Mouse (Mus musculus): ENCODE data around the gene Fhod1. TPM values are rescaled to one million over a fixed set of nuclear protein-coding genes. Genes with fewer than 3 reads are reported as not detected.

Fhod1 gene
- polyA plus RNA-seq, 1 experiment from 2014 or later: 2.1 TPM

DNA sequence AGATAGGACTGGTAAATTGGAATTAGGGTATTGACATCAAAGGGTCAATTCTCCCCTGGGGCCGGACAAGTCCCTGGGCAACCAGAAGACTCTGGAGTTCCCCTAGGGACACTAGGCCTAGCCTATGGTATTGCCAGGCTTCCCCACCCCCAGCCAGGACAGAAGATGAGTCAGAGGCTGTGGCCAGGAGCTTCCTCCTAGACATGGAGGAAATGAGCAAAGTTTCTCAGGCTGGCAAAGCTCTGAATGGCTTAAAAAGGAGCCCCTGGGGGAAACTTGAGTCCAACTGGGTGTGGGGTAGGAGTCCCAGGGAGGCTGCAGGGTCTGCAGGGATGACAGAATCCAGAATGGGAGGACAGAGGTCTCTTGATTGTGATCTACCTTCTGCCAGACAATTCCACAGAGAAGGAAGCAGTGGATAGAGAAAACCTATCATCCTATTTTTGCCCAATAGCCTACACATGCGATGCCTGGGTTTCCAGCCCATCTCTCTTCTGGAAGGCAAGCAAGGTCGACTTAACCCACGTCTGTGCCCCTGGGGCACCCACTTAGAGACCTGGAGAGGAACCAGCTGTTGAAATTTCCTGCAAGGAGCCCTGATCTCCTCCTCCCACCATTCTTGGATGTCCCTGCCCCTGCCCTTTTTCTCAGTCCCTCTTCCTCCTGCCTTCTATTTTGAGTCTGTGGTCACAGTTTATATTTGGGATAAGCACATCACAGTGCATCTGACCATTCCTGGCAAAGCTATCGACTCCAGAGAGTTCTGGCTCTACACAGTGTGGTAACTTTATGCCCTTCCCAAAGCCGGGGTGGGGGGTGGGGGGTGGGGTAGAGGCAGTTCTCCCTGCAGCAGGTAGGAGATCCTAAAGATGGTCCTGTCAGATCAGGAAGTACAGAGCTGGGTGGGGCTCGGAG is 2.4 kb downstream of the Fhod1 start:
- DNase-seq (ENCODE audit: extremely low spot score, low spot score): no peak
- Histone ChIP-seq H3K27ac (0 out of 2 replicates have a peak overlapping the region, but pooled peaks have one; percentile 8), H3K4me1 (peaks cover 66% of the 10 kb centered on the region), H3K9me3 (no peaks in the 10 kb centered on the region), H3K4me3 (peak overlapping the region; percentile 83; the same call in 1 of the 2 replicates), H3K27me3 (ENCODE audit: poor library complexity, severe bottlenecking) (peaks cover 16% of the 10 kb centered on the region), H3K36me3 (replicated peaks) (0 out of 2 replicates have a peak, but pooled peaks cover 4% of the 10 kb centered on the region)
- WGBS: 68% methylated on average over 7 of the region's 7 CpGs

DNA sequence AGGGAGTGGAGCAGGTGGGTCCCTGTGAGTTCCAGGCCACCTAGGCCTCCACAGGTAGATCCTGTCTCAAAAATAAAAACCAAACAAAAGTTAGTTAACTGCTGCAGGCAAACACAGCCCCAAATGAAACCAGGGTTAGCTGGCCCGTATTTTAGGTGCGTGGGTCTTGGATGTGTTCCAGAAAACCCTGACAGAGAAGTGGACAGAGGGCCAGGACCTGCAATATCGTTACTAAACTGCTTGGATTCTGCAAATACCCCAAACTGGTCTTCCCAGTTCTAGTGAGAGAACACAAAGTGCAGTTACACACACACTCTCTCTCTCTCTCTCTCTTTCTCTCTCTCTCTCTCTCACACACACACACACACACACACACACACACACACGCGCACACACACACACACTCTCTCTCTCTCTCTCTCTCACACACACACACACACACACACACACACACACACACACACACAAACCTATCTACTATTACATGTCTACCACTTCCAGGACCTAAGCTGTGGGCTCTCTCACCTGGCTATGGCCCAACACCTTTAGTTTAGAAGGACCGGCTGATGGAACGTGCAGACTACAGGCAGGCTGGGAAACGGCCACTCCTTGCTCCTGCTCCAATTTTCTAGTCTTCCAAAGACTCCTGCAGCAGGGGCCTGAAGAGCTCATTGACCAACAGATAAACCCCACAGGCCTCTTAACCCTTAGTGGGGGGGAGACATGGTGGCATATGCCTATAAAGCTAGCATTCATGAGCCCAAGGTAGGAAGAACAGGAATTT is 3.8 kb downstream of the Fhod1 start:
- Histone ChIP-seq H3K4me1 (peaks cover 52% of the 10 kb centered on the region), H3K4me3 (no peak overlapping the region), H3K27ac (no peak overlapping the region), H3K36me3 (replicated peaks) (0 out of 2 replicates have a peak, but pooled peaks cover 4% of the 10 kb centered on the region), H3K27me3 (ENCODE audit: poor library complexity, severe bottlenecking) (peaks cover 7% of the 10 kb centered on the region; the same call in 1 of the 2 replicates), H3K9me3 (no peaks in the 10 kb centered on the region)
- 73% methylated on average over 8 of the region's 8 CpGs for WGBS
- DNase-seq (ENCODE audit: extremely low spot score, low spot score): no peak

DNA sequence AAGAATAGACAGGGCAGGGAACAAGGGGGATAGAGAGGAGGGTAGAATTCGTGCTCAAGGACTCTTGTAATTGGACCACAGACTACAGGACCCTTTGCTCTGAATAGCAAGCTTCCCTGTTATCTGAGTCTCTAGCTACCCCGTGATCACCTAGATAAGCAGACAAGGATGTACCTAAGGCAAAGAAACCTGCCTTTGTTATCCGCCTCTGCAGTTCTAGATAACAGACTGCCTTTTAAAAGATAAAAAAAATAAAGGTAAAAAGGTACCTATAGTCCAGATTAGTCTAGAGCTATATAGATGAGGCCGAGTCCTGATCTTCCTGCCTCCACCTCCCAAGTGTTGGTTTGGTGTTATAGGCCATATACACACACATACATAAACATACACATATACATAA is 5.0 kb downstream of the Fhod1 start:
- H3K4me1 ChIP-seq: peaks cover 46% of the 10 kb centered on the region
- 77% methylated on average over 4 of the region's 4 CpGs for WGBS
- no peak overlapping the region for H3K4me3 ChIP-seq
- peaks cover 14% of the 10 kb centered on the region for H3K36me3 ChIP-seq (replicated peaks)
- no peak for DNase-seq (ENCODE audit: extremely low spot score, low spot score)
- no peaks in the 10 kb centered on the region for H3K9me3 ChIP-seq
- no peak overlapping the region for H3K27ac ChIP-seq
- peaks cover 16% of the 10 kb centered on the region for H3K27me3 ChIP-seq (ENCODE audit: poor library complexity, severe bottlenecking)

DNA sequence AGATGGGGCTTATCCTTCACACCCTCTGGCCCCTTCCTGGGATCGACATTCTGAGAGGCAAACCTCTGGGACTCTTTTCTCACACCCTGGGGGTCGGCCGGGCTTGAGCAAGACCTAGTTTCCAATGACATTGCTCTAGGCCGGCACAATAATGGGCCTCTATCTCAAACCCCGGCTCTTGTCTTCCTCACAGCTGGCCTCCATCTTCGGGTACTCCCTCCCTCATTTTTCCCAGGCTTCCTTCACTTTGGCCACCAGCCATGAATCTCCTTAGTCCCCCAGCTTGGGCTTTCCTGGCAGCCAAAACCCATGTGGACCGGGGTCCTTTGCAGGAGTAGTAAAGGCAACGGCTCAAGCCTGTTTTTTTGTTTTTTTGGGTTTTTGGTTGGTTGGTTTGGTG is 6.4 kb downstream of the Fhod1 start:
- Histone ChIP-seq H3K36me3 (replicated peaks) (peaks cover 28% of the 10 kb centered on the region), H3K4me3 (no peak overlapping the region), H3K9me3 (no peaks in the 10 kb centered on the region), H3K4me1 (peaks cover 32% of the 10 kb centered on the region), H3K27me3 (ENCODE audit: poor library complexity, severe bottlenecking) (peaks cover 28% of the 10 kb centered on the region), H3K27ac (no peak overlapping the region)
- 56% methylated on average over 8 of the region's 8 CpGs for WGBS
- DNase-seq (ENCODE audit: extremely low spot score, low spot score): no peak

DNA sequence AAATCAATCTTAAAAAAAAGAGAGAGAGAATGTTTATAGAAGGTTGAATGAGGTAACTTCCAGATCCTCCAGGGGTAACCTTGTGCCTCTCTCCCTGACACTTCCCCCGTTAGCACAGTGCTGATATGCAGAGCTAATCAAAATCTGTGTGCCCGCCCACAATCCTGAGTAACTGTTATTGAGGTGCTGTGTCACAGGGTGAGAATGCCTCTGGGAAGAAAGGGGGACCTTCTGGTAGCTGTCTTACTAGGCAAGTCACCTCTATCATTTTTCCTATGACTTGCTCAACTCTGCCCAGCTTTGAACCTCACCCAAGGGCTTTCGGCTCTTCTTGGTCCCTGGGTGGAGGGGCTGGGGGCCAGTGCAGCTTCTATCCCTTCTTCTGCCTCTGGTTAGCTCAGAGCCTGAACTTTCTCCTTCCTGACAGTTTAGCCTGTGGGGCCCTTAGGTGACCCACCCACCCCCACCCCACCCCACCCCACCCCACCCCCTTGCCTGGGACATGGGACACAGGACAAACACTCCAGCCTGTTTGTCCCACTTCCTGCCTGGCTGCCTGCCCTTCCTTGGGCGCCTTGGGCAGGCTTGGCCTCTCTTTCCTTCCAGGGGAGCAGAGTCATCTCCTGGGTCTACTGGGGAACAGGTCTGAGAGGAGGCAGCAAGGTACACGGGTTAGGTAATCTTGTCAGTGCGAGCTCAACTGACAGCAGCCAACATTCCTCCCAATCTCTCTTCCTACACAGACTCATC is 7.7 kb downstream of the Fhod1 start:
- H3K4me3 ChIP-seq: no peak overlapping the region
- no peak overlapping the region for H3K27ac ChIP-seq
- no peak for DNase-seq (ENCODE audit: extremely low spot score, low spot score)
- peaks cover 27% of the 10 kb centered on the region for H3K27me3 ChIP-seq (ENCODE audit: poor library complexity, severe bottlenecking)
- H3K9me3 ChIP-seq: no peaks in the 10 kb centered on the region
- 82% methylated on average over 6 of the region's 6 CpGs for WGBS
- peaks cover 41% of the 10 kb centered on the region for H3K36me3 ChIP-seq (replicated peaks)
- peaks cover 19% of the 10 kb centered on the region for H3K4me1 ChIP-seq

DNA sequence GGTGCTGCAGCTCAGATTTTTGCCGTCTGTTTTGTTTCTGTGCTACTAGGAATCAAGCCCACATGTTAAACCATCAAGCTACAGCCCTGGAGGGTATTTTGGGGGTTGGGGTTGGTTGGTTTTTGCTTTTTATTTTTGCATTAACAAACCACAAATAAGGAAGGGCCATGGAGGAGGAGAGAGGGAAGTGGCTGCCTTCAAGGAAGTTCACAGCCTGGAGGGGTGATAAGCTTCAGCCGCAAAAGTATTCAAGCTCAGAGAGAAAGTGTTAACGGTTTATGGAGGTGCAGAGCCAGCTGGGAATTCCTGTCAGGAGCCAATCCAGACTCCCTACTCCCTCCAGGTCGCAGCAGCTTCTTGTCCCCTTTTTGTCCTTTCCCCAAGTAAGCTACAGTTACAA is 8.8 kb downstream of the Fhod1 start:
- Histone ChIP-seq H3K36me3 (replicated peaks) (peaks cover 52% of the 10 kb centered on the region), H3K4me3 (no peak overlapping the region), H3K4me1 (peaks cover 9% of the 10 kb centered on the region), H3K9me3 (no peaks in the 10 kb centered on the region), H3K27me3 (ENCODE audit: poor library complexity, severe bottlenecking) (peaks cover 27% of the 10 kb centered on the region), H3K27ac (no peak overlapping the region)
- 61% methylated on average over 4 of the region's 4 CpGs for WGBS
- DNase-seq (ENCODE audit: extremely low spot score, low spot score): no peak

DNA sequence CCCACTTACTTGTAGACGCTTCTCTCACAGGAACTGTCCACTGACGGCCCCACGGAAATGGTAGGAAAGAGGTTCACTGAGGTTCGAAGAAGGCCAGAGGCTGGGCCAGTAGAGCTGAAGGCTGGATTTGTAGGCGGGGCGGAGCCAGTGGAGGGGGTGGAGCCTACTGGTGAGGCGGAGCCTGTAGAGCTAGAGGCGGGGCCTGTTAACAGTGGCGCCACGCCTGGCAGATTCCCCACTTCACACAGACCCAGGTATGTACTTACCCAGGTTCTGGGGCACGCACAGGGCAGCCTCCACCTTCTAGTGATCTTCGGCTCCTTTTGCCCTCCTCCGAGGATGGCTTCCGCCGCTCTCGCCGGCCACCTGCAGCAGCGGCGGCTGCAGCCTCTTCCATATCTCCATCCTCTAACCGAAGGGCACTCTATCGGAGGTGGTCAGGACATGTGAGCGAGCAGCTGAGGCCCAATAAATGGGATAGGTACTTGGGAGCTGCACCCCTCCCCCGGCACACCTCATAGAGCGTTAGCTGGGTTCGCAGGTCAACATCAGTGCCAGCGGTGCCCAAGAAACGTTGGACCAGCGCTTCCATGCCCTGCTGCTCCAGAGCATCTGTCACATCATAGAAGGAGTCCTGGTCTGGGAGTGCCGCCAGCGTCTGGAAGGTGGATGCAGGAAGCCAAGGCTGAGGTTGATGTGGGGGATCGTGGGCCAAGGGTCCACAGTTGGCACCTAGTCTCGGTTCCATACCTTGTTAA is 11.2 kb downstream of the Fhod1 start:
- WGBS: 49% methylated on average over 32 of the region's 32 CpGs
- Histone ChIP-seq H3K36me3 (replicated peaks) (peaks cover 72% of the 10 kb centered on the region), H3K4me1 (peaks cover 9% of the 10 kb centered on the region), H3K27me3 (ENCODE audit: poor library complexity, severe bottlenecking) (peaks cover 27% of the 10 kb centered on the region), H3K4me3 (peak overlapping the region; percentile 16), H3K9me3 (no peaks in the 10 kb centered on the region), H3K27ac (no peak overlapping the region)
- no peak for DNase-seq (ENCODE audit: extremely low spot score, low spot score)

DNA sequence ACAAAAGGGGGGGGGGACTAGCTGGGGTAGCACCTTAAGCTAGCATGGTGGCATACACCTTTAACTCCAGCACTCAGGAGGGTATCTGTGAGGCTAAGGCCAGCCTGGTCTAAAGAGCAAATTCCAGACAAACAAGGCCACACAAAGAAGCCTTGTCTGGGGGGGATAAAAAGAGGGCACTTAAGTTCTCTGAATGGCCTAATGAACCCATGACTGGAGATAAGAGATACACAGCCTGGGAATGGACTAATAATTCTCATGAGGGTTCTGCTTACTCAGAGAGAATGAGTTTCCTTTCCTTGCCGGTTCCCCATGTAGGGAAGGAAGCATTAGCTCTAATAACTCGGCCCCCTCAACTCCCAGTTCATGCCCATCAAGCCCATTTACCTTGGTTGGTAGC is 15.2 kb downstream of the Fhod1 start:
- H3K27ac ChIP-seq: no peak overlapping the region
- peaks cover 1% of the 10 kb centered on the region for H3K4me1 ChIP-seq
- H3K27me3 ChIP-seq (ENCODE audit: poor library complexity, severe bottlenecking): peaks cover 15% of the 10 kb centered on the region
- H3K4me3 ChIP-seq: no peak overlapping the region
- DNase-seq (ENCODE audit: extremely low spot score, low spot score): no peak
- H3K9me3 ChIP-seq: no peaks in the 10 kb centered on the region
- 82% methylated on average over 2 of the region's 2 CpGs for WGBS
- peaks cover 98% of the 10 kb centered on the region for H3K36me3 ChIP-seq (replicated peaks)

DNA sequence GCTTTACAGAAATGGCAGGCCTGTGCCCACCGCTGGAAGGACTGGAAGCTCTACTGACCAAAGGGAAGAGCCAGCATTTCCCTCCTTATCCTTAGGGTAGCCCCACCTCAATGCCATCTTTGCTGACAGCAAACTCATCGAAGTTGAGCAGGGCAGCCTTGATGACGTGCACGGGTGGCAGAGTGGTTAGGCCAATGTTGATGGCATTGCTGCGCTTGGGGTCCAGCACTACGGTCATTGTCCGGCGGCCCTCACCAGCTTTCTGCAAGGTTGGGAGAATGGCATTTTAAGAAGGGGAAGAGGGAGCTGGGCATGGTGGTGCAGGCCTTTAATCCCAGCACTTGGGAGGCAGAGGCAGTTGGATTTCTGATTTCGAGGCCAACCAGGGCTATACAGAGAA is 15.8 kb downstream of the Fhod1 start:
- Histone ChIP-seq H3K27me3 (ENCODE audit: poor library complexity, severe bottlenecking) (peaks cover 9% of the 10 kb centered on the region), H3K9me3 (no peaks in the 10 kb centered on the region), H3K36me3 (replicated peaks) (peaks cover 92% of the 10 kb centered on the region), H3K4me1 (peaks cover 7% of the 10 kb centered on the region), H3K4me3 (no peak overlapping the region), H3K27ac (no peak overlapping the region)
- WGBS: 95% methylated on average over 9 of the region's 9 CpGs
- no peak for DNase-seq (ENCODE audit: extremely low spot score, low spot score)

DNA sequence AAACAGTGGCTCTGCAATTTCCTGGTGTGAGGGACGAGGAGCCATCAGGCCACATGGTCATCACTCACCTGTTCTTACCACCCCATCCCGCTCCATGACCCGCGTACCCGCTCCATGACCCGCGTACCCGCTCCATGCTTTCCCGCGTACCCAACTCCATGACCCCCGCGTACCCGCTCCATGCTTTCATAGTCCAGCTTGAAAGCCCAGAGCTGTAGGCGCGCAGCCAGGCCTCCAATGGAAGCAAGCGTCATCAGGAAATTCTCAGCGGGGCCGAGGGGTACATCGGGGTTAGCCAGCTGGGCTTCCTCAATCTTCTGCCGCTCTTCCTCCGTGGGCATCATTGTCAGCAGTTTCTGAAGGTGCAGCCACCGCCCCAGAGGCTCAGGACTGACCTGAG is 16.3 kb downstream of the Fhod1 start:
- Histone ChIP-seq H3K4me1 (peaks cover 10% of the 10 kb centered on the region), H3K36me3 (replicated peaks) (peaks cover 87% of the 10 kb centered on the region), H3K4me3 (no peak overlapping the region), H3K27ac (no peak overlapping the region), H3K9me3 (no peaks in the 10 kb centered on the region), H3K27me3 (ENCODE audit: poor library complexity, severe bottlenecking) (peaks cover 5% of the 10 kb centered on the region)
- no peak for DNase-seq (ENCODE audit: extremely low spot score, low spot score)
- WGBS: 96% methylated on average over 22 of the region's 22 CpGs

DNA sequence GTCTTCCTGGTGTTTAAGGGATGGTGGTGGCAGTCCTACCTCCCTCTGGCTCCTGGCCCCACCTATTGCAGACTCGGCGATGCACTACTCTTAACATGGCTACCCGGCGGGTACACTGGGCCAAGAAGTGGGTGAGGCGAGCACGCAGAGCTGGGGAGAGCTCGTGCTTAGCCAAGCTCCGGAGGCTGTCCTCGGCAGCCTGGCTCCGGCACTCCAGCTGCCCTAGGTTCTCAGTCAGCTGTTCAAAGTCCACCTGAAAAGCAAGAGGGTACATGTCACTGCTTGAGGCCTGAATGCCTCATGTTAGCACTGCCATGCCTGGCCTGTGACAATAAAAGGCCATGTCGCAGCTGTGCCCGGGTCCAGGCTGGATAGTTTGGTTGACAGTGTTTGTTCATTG is 17.4 kb downstream of the Fhod1 start:
- Histone ChIP-seq H3K9me3 (no peaks in the 10 kb centered on the region), H3K4me3 (no peak overlapping the region; the same call in 1 of the 2 replicates), H3K27me3 (ENCODE audit: poor library complexity, severe bottlenecking) (no peaks in the 10 kb centered on the region), H3K27ac (no peak overlapping the region), H3K4me1 (peaks cover 15% of the 10 kb centered on the region), H3K36me3 (replicated peaks) (peaks cover 76% of the 10 kb centered on the region)
- no peak for DNase-seq (ENCODE audit: extremely low spot score, low spot score)
- WGBS: 96% methylated on average over 12 of the region's 12 CpGs

DNA sequence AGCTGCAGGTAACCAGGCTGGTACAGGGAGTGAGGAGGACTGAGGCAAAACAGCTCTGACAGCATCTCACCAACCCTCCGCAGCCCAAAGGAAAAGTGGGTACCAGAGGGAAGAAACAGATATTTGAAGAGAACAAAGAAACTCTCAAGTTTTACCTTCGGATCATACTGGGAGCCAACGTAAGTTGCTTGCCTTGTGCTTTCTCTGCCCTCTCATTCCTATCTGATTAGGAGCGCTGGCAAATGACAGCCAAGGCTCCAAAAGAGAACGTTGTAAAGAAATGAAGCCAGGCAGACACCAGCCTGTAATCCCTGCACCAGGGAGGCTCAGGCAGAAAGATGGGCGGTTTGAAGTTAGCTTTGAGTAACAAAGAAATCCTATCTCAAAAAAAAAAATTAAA is 20.8 kb downstream of the Fhod1 start:
- H3K27ac ChIP-seq: peak overlapping the region; percentile 88

More for the DNA sequence above, 20.8 kb downstream of the Fhod1 start:
- H3K36me3 ChIP-seq (replicated peaks): peaks cover 53% of the 10 kb centered on the region
- no peaks in the 10 kb centered on the region for H3K27me3 ChIP-seq (ENCODE audit: poor library complexity, severe bottlenecking)
- no peaks in the 10 kb centered on the region for H3K9me3 ChIP-seq
- WGBS: 39% methylated on average over 6 of the region's 6 CpGs
- peak overlapping the region; percentile 76 for H3K4me3 ChIP-seq
- H3K4me1 ChIP-seq: peaks cover 23% of the 10 kb centered on the region
- no peak for DNase-seq (ENCODE audit: extremely low spot score, low spot score)
